Mouse (Mus musculus) hindbrain, embryonic 13.5 days (tissue): ENCODE measurements at regions not wholly inside any gene's neighbourhood (a gene's known extent, or its start where the extent isn't known, plus 50 kb on each side); places are given as distances from the start of the nearest gene placed in this dataset.

Source experiments
- ATAC-seq: fragments of 200-750 bp; cut with Nextera tagmentation; 2 replicates; pipeline ENCODE4 v1.8.0; 2017; ENCODE audit warnings: moderate TSS enrichment; ENCODE audit not compliant: low FRiP score
- H3K27ac ChIP-seq: fragments of 300-500 bp; sonication (generic); 2 replicates; pipeline ENCODE4 v1.5.1; 2015; ENCODE audit warnings: inconsistent platforms, mild to moderate bottlenecking, moderate library complexity
- H3K27me3 ChIP-seq: fragments of 300-500 bp; sonication (generic); 2 replicates; pipeline ENCODE4 v1.6.1; 2015; ENCODE audit warnings: mild to moderate bottlenecking, inconsistent platforms
- H3K36me3 ChIP-seq: fragments of 300-500 bp; sonication (generic); 2 replicates; pipeline ENCODE4 v1.6.1; 2015; ENCODE audit warnings: mild to moderate bottlenecking, inconsistent platforms
- H3K4me1 ChIP-seq: fragments of 300-500 bp; sonication (generic); replicated peaks from 2 replicates; pipeline ENCODE4 v1.6.1; 2015; ENCODE audit warnings: inconsistent platforms
- H3K4me2 ChIP-seq: fragments of 300-500 bp; sonication (generic); 2 replicates; pipeline ENCODE4 v1.6.1; 2015; ENCODE audit warnings: inconsistent platforms, mild to moderate bottlenecking, moderate library complexity
- H3K4me3 ChIP-seq: fragments of 300-500 bp; sonication (generic); 2 replicates; pipeline ENCODE4 v1.5.1; 2015; ENCODE audit warnings: mild to moderate bottlenecking, inconsistent platforms
- H3K9ac ChIP-seq: fragments of 300-500 bp; sonication (generic); 2 replicates; pipeline ENCODE4 v1.6.1; 2015; ENCODE audit warnings: mild to moderate bottlenecking, inconsistent platforms
- H3K9me3 ChIP-seq: fragments of 300-500 bp; sonication (generic); 2 replicates; pipeline ENCODE4 v1.6.1; 2016; ENCODE audit warnings: inconsistent platforms
- WGBS: fragments of 180-500 bp; shearing (Covaris S2); methylation state at CpG from one replicate; pipeline ENCODE4 v1.1.7; 2015; 5-methylcytosine and 5-hydroxymethylcytosine counted together

- Histone ChIP-seq H3K9me3 (0 out of 2 replicates have a peak, but pooled peaks cover 3% of the 10 kb centered on the region), H3K4me2 (no peak overlapping the region), H3K27me3 (no peaks in the 10 kb centered on the region), H3K9ac (no peak overlapping the region), H3K27ac (no peak overlapping the region), H3K36me3 (no peaks in the 10 kb centered on the region), H3K4me3 (no peak overlapping the region), H3K4me1 (no peaks in the 10 kb centered on the region)
- WGBS, result 60% methylated on average over 5 of the region's 5 CpGs
- ATAC-seq, result no peak
These were observed 82.0 kb upstream of the Slc35f3 start for GRCm38 (mm10) chr8:126216391-126216790.

GRCm38 (mm10) chr8:126221631-126222030 lies 76.7 kb upstream of the Slc35f3 start:
- WGBS, result 63% methylated on average over 1 of the region's 1 CpGs
- Histone ChIP-seq H3K4me2 (no peak overlapping the region), H3K27ac (no peak overlapping the region), H3K4me1 (no peaks in the 10 kb centered on the region), H3K9me3 (no peaks in the 10 kb centered on the region), H3K9ac (no peak overlapping the region), H3K4me3 (no peak overlapping the region), H3K27me3 (no peaks in the 10 kb centered on the region), H3K36me3 (no peaks in the 10 kb centered on the region)
- no peak for ATAC-seq

DNA sequence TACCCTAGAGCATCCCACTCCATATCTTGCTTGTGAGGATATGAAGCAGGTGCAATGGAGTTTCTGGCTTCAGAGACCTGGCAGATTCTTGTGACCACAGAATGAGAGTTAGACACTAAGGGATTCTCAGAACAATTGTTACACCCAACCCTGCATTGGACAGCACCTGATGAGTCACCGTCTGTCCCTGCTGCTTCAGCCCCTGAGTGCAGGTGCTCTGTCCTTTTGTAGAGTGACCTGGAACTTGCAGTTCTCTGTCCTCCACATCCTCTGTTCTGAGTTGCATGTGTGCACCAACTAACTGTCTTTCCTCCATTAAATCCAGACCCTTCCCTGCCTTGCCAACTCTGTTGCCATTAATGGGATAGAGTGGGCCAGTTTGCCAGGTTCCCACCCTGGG lies 66.6 kb upstream of the Slc35f3 start:
- no peak overlapping the region for H3K4me3 ChIP-seq
- H3K4me2 ChIP-seq, result no peak overlapping the region
- H3K36me3 ChIP-seq, result no peaks in the 10 kb centered on the region
- no peak overlapping the region for H3K27ac ChIP-seq
- ATAC-seq, result no peak
- 93% methylated on average over 1 of the region's 1 CpGs for WGBS
- 0 out of 2 replicates have a peak, but pooled peaks cover 3% of the 10 kb centered on the region for H3K27me3 ChIP-seq
- peaks cover 6% of the 10 kb centered on the region; the same call in 1 of the 2 replicates for H3K4me1 ChIP-seq
- H3K9ac ChIP-seq, result no peak overlapping the region
- no peaks in the 10 kb centered on the region for H3K9me3 ChIP-seq

- Histone ChIP-seq H3K27me3 (0 out of 2 replicates have a peak, but pooled peaks cover 3% of the 10 kb centered on the region), H3K27ac (no peak overlapping the region), H3K4me2 (no peak overlapping the region), H3K9me3 (no peaks in the 10 kb centered on the region), H3K36me3 (no peaks in the 10 kb centered on the region), H3K4me1 (peaks cover 6% of the 10 kb centered on the region; the same call in 1 of the 2 replicates), H3K9ac (no peak overlapping the region), H3K4me3 (no peak overlapping the region)
- ATAC-seq, result no peak
- WGBS, result 31% methylated on average over 7 of the region's 7 CpGs
These were observed 65.8 kb upstream of the Slc35f3 start for GRCm38 (mm10) chr8:126232521-126232920.

DNA sequence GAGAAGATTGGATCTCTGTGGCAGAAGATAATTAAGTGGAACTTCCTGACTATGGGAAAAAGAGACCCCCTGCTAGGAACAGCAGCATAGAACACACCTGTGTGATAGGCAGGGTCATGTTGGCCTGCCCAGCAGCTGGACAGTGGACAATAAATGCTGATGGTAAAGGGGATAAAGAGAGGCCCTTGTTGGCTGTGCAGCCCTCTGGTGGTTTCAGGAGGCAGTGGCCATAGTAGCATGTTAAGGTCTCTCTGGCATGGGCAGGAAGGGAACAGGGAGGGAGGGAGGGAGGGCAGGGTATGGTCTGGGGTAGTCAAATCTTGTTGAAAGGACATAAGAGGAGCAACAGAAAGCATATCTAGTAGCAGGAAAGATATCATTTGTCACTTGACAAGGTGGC lies 58.7 kb upstream of the Slc35f3 start:
- Histone ChIP-seq H3K27ac (no peak overlapping the region), H3K9me3 (no peaks in the 10 kb centered on the region), H3K4me2 (no peak overlapping the region), H3K27me3 (no peaks in the 10 kb centered on the region), H3K4me3 (no peak overlapping the region), H3K36me3 (no peaks in the 10 kb centered on the region), H3K9ac (no peak overlapping the region), H3K4me1 (0 out of 2 replicates have a peak, but pooled peaks cover 4% of the 10 kb centered on the region)
- ATAC-seq, result no peak

DNA sequence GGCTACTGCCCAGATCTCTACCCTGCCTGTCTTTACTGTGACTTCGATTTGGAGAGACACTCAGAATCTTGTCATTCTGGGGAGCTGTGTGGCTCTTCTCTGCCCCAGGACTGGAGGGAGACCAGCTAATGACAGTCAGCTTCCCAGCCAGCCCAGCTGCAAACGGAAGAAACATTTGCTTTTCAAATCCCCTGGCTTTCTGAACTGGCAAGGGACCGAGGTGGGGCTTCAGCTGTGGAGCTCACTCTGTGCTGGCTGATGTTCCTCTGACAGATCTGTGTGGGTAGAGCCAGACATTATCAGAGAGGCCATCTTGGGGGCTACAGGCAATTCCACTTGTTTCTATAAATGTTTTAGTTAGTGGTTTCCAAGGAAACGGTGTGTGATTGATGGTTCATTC lies 54.0 kb upstream of the Slc35f3 start:
- 0 out of 2 replicates have a peak, but pooled peaks cover 4% of the 10 kb centered on the region for H3K4me1 ChIP-seq
- H3K4me2 ChIP-seq, result no peak overlapping the region
- no peak for ATAC-seq
- H3K27ac ChIP-seq, result no peak overlapping the region
- H3K9me3 ChIP-seq, result no peaks in the 10 kb centered on the region
- WGBS, result 57% methylated on average over 4 of the region's 4 CpGs
- no peak overlapping the region for H3K4me3 ChIP-seq
- no peak overlapping the region for H3K9ac ChIP-seq
- no peaks in the 10 kb centered on the region for H3K27me3 ChIP-seq
- no peaks in the 10 kb centered on the region for H3K36me3 ChIP-seq
